Mouse (Mus musculus) adrenal gland, postnatal 4 days (tissue): ENCODE results near the gene Galt. TPM values are rescaled to one million over a fixed set of nuclear protein-coding genes. Genes with fewer than 3 reads are reported as not detected.
A peak's percentile ranks its signal among the peaks of the same experiment; 100 is the strongest.
"Not testable (repeated sequence)": the region's sequence is repeated elsewhere in the genome, so short reads cannot be mapped to it uniquely, and the experiment has no call there.

Experiments used
- DNase-seq, 2 experiments: peaks; one replicate each; pipeline ENCODE4 v3.0.0; 2021 to 2022; ENCODE audit warnings: low spot score in 2 of 2, mixed read lengths in 2 of 2
- total RNA-seq, 2 experiments: library from RNA; stranded (reverse); gene quantifications; 2 replicates each; pipeline ENCODE4 v1.2.3; 2021

The Galt gene
- total RNA-seq, 2 experiments from 2014 or later, result 49.6 to 52.6 TPM

DNA sequence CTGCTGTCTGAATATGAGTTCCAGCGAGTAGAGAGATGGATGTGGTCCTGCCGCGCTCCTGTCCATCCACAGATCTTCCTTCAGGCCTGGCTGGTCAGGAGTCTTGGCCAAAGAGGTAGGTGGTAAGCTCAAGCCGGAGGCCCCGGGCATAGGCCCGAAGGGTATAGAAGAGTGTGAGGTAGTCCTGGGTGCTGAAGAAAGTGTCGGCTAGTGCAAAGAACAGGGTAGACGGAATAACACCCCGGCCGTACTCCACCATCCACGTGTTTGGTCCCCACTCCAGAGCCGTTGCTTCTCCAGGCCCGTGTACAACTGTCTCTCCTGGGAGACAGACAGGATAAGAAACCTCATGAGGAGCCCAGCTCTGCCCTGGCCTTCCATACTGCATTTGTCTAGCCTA lies 15.8 kb upstream of the Galt start:
- no peak for DNase-seq

DNA sequence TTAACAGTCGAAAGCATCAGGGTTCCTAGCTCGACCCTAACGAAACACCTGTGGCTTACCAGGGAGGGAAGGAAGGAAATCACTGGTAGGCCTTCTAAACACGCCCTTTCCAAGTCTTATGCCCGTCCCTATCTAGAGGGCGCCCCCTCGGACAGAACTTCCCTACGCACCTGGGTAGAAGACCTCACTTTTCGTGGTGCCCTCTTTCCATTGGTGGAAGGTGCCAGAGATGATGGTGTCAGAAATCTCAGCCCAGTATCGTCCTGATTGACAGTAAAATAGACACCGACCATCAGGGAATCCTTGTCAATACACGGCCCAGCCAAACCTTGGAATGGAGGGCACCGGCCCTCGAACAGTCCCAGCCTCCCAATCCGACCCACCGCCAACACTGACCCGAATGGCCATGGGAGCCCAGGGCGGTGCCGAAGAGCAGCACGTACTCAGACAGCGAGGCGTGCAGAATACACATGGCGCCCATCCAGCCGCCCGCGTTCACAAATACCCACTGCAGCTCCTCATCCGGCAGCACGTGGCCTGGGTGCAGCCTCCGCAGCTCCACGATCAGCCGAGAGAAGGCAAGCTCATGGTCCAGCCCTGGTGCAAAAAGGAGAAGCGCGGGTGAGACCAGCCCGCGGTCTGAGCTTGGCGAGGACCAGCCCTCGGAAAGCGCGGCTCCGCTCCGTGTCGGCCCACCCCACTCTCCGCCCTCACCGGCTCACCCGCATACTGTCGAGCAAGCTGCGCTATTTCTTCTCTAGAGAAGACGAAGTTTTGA lies 14.5 kb upstream of the Galt start:
- DNase-seq, result no peak

- DNase-seq, result peak; percentile 72 to 87
Observed at GRCm38 (mm10) chr4:41741158-41741560, 13.9 kb upstream of the Galt start.

GRCm38 (mm10) chr4:41744131-41744530 lies 10.9 kb upstream of the Galt start:
- no peak for DNase-seq

GRCm38 (mm10) chr4:41745021-41745420 lies 10.0 kb upstream of the Galt start:
- DNase-seq, result no peak

GRCm38 (mm10) chr4:41755338-41756305 lies 594 bp downstream of the Galt start, which contains the start of gene Sigmar1:
Gene Sigmar1 (minus strand): TSS chr4:41756157.
- DNase-seq, result peak; percentile 60 to 75

GRCm38 (mm10) chr4:41756440-41756839 lies 1.4 kb downstream of the Galt start:
- no peak for DNase-seq

DNA sequence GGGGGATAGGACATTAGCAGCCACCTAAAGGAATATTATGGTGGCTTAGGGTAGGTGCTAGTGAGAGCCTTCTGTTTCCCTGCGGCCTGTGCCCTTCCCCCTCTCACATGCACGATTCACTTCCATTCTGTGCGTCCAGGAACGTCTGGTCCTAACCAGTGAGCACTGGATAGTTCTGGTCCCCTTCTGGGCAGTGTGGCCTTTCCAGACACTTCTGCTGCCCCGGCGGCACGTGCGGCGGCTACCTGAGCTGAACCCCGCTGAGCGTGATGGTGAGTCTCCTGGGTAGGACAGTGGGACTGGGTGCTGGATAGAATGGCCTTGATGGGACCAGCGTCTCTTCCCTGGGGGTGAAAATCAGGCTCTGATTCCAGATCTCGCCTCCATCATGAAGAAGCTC lies 2.3 kb downstream of the Galt start:
- no peak for DNase-seq

GRCm38 (mm10) chr4:41758021-41758420 lies 3.0 kb downstream of the Galt start:
- no peak for DNase-seq

GRCm38 (mm10) chr4:41758701-41759100 lies 3.7 kb downstream of the Galt start:
- DNase-seq, result no peak

DNA sequence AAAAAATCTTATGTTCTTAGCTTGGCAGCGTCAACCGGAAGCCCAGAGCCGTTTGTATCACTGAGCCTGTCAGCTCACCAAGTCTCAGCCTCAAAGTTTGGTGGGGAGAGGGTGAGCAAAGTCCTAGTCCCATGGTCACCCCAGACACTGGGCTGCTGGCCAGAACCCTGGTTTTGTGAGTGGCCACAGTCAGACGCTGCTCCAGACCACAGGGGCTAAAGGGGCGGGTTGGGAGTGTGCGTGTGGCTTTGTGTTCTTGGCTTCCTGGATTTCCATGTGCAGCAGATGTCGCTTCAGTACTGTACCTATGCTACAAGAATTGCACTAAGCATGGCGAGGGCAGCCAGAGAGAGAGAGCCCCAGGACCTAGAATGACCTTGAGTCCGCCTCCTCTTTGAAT lies 4.2 kb downstream of the Galt start:
- DNase-seq, result no peak

- no peak for DNase-seq
Observed at GRCm38 (mm10) chr4:41759656-41760287, 4.7 kb downstream of the Galt start.

- DNase-seq, result peak; percentile 73 to 79
Observed at GRCm38 (mm10) chr4:41760288-41760721, 5.3 kb downstream of the Galt start.

DNA sequence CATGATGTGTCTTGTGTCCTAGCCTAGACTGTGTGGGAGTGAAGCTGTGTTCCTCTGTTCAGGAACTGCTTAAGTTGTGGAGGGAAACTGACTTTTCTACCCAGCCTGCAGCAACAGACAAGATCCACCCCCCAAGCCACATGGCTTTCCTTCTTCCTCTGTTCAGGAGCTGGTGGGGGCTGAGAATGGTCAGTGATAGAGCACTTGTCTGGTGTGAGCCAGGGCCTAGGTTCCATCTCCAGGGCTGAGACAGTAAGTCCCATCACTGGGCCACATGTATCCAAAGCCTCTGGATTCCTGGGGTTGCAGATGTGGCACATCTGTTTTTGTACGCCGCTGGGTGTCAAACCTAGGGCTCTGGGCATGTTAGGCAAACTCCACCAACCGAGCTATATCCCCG lies 5.9 kb downstream of the Galt start:
- no peak for DNase-seq

DNA sequence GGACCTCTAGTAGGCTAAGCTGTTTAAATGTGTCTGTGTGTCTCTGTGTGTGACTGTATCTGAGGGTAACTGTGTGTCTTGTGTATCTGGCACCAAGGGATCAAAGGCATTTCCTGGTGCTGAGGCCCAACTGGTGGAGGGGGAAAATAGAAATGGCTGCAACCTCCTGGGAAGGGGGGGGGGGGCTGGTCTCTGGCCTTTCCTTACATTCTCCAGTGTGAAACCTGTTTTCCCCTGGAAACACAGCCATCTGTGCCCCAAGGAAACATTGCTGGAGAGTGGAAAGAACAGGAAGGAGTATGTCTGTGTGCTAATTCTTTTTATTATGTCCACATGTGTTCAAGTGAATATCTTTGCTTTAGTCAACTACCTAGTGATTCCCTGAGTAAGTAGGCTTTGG lies 6.7 kb downstream of the Galt start:
- DNase-seq, result no peak

- no peak for DNase-seq
Observed at GRCm38 (mm10) chr4:41762099-41762687, 7.2 kb downstream of the Galt start.

DNA sequence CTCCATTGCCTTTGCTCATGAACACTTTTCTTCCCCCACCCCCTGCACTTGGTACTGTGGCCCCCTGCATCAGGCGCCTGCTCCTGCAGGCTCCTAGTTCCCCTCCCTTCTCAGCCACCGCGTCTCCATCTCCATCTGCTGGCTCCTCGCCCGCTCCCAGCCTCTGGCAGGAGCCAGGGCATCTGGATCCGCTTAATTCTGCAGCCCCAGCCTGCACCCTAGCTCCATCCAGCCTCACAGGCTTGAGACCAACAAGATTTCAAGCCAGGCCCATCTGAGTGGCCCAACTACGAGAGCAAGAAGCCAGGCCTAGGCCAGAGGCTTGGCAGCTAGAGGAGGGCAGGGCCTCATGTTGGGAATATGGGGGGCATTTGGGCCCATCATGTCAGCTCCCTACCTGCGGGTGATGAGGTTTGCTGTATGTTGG lies 7.7 kb downstream of the Galt start:
- not testable (repeated sequence) for DNase-seq

- not testable (repeated sequence) for DNase-seq
Observed at GRCm38 (mm10) chr4:41763176-41763575, 8.1 kb downstream of the Galt start.

DNA sequence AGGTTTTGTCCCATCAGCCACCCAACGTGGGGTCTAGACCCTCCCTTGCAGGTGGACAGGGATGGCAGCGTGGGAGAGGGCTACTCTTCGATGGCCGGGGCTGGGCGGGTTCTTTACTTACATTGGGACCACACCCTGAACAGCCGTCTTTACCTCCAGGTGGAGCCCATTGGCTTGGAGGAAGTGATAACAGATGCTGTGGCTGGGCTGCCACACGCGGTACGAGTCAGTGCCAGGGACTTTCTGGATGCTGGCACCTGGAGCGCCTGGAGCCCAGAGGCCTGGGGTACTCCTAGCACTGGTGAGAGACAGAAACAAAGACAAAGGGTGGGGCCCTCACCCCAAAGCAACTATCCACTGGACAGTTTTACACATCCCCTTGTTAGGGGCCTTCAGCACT lies 12.3 kb downstream of the Galt start:
- DNase-seq, result not testable (repeated sequence)

DNA sequence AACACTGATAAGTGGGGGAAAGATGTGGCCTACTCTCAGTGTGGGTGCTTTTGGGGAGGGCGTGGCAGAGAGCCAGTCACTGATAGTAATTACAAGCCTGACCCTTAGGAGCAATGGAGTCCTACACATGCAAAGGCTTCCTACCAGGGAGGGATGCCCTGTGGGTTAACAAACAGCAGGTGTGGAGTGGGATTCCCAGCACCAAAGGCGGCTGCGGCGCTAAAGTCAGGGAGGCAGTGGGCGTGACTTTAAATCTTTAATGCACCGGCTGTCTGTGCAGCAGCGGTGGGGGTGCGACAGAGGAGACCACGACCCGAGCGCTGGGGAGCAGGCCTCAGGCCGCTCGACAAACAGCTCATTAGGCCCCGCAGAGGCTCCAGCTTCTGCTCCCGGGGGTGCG lies 17.9 kb downstream of the Galt start:
- not testable (repeated sequence) for DNase-seq

DNA sequence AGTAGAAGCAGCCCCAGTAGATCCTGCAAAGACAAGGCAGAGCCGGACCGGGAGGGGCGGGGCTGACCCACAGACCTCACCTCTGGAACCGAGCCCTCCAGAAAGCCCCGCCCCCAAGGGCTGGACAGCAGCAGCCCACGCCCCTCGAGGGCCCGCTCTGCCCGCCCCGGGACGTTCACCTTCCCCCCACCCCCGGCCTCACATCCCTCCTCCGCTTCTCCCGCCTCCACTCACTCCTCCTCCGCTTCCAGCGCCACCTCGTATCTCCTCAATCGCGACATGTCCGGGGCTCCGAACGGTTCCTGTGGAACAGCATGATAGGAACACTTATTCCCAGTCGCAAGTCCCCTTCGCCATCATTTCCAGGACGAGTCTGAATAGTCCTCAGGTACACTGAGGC lies 18.5 kb downstream of the Galt start:
- peak; percentile 46 to 70 for DNase-seq
